Mouse (Mus musculus) left cerebral cortex, adult 8-10 months (tissue): ENCODE results near the gene Tnfsf12. TPM values are rescaled to one million over a fixed set of nuclear protein-coding genes. Genes with fewer than 3 reads are reported as not detected.

ENCODE experiments used
- DNase-seq, 2 experiments: peaks; one replicate each; pipeline ENCODE4 v3.0.0; 2022; ENCODE audit warnings: low spot score in 2 of 2
- total RNA-seq, 4 experiments: library from RNA; stranded (reverse); gene quantifications; 2 replicates each; pipeline ENCODE4 v1.2.4; 2022

Tnfsf12 gene
- total RNA-seq, 4 experiments from 2014 or later = 10.2 to 15.1 (median 11.7) TPM

- DNase-seq = peak; percentile 87 to 98
Observed at GRCm38 (mm10) chr11:69681314-69682208, 14.1 kb downstream of the Tnfsf12 start, which contains the start of gene Senp3. TSS of gene Senp3 (minus strand) at chr11:69682084.

GRCm38 (mm10) chr11:69680136-69680855 is 15.4 kb downstream of the Tnfsf12 start:
- DNase-seq = no peak

GRCm38 (mm10) chr11:69679144-69679543 is 16.5 kb downstream of the Tnfsf12 start:
- DNase-seq = no peak

- peak; percentile 100 for DNase-seq
Observed at GRCm38 (mm10) chr11:69672211-69672706, 23.4 kb downstream of the Tnfsf12 start, which contains the start of gene Eif4a1. TSS of gene Eif4a1 (minus strand) at chr11:69672423.

GRCm38 (mm10) chr11:69671726-69672124 is 23.9 kb downstream of the Tnfsf12 start:
- DNase-seq = no peak

GRCm38 (mm10) chr11:69670786-69671725 is 24.6 kb downstream of the Tnfsf12 start:
- peak; percentile 81 to 90 for DNase-seq

GRCm38 (mm10) chr11:69666665-69667005 is 29.0 kb downstream of the Tnfsf12 start:
- DNase-seq = no peak

GRCm38 (mm10) chr11:69665961-69666664 is 29.5 kb downstream of the Tnfsf12 start, which contains the start of gene Cd68:
TSS of gene Cd68 (minus strand) at chr11:69666153.
- DNase-seq = peak; percentile 34 to 70

- DNase-seq = no peak
Observed at GRCm38 (mm10) chr11:69665457-69665960, 30.1 kb downstream of the Tnfsf12 start.

- no peak for DNase-seq
Observed at GRCm38 (mm10) chr11:69664841-69665240, 30.8 kb downstream of the Tnfsf12 start.

GRCm38 (mm10) chr11:69663795-69664194 is 31.9 kb downstream of the Tnfsf12 start:
- no peak for DNase-seq

- no peak for DNase-seq
Observed at GRCm38 (mm10) chr11:69662967-69663671, 32.5 kb downstream of the Tnfsf12 start.

- DNase-seq = peak; percentile 84 to 96
Observed at GRCm38 (mm10) chr11:69662213-69662966, 33.3 kb downstream of the Tnfsf12 start, which contains the start of gene Mpdu1. TSS of gene Mpdu1 (minus strand) at chr11:69662642.

- DNase-seq = no peak
Observed at GRCm38 (mm10) chr11:69661221-69661881, 34.3 kb downstream of the Tnfsf12 start.

GRCm38 (mm10) chr11:69657462-69657881 is 38.2 kb downstream of the Tnfsf12 start:
- DNase-seq = no peak

GRCm38 (mm10) chr11:69656617-69657461 is 38.8 kb downstream of the Tnfsf12 start:
- no peak for DNase-seq

GRCm38 (mm10) chr11:69656065-69656455 is 39.6 kb downstream of the Tnfsf12 start:
- no peak for DNase-seq
